Mouse (Mus musculus): ENCODE data around the gene Vmn2r88. TPM values are rescaled to one million over a fixed set of nuclear protein-coding genes. Genes with fewer than 3 reads are reported as not detected.
"Not testable (repeated sequence)": the region's sequence is repeated elsewhere in the genome, so short reads cannot be mapped to it uniquely, and the experiment has no call there.

Vmn2r88 gene
- total RNA-seq (2021): not detected
- long read RNA-seq, experiment 1: 0 reads
- long read RNA-seq, experiment 2: 0 reads

GRCm38 (mm10) chr14:51410520-51410919 lies at the start of gene Vmn2r88:
Gene Vmn2r88, plus strand, starts transcription at chr14:51410820.
- no peak for DNase-seq (ENCODE audit: low spot score)

GRCm38 (mm10) chr14:51361456-51361855 lies 49.2 kb upstream of the Vmn2r88 start, which contains the start of gene Gm7247:
Gene Gm7247, plus strand, starts transcription at chr14:51361756.
- no peak for DNase-seq (ENCODE audit: low spot score)

GRCm38 (mm10) chr14:51382805-51383204 lies 27.8 kb upstream of the Vmn2r88 start:
- DNase-seq (ENCODE audit: low spot score): no peak

- DNase-seq (ENCODE audit: low spot score): no peak
Observed at GRCm38 (mm10) chr14:51384351-51384750, 26.3 kb upstream of the Vmn2r88 start.

GRCm38 (mm10) chr14:51385741-51386140 lies 24.9 kb upstream of the Vmn2r88 start:
- DNase-seq (ENCODE audit: low spot score): no peak

- DNase-seq (ENCODE audit: low spot score): no peak
Observed at GRCm38 (mm10) chr14:51387768-51388167, 22.9 kb upstream of the Vmn2r88 start.

GRCm38 (mm10) chr14:51388222-51388621 lies 22.4 kb upstream of the Vmn2r88 start:
- DNase-seq (ENCODE audit: low spot score): no peak

GRCm38 (mm10) chr14:51423885-51424284 lies 13.3 kb downstream of the Vmn2r88 start:
- no peak for DNase-seq (ENCODE audit: low spot score)

GRCm38 (mm10) chr14:51430138-51430537 lies 19.5 kb downstream of the Vmn2r88 start:
- not testable (repeated sequence) for DNase-seq (ENCODE audit: low spot score)

GRCm38 (mm10) chr14:51434546-51434945 lies 23.9 kb downstream of the Vmn2r88 start:
- DNase-seq (ENCODE audit: low spot score): no peak

GRCm38 (mm10) chr14:51435020-51435419 lies 24.4 kb downstream of the Vmn2r88 start:
- no peak for DNase-seq (ENCODE audit: low spot score)

GRCm38 (mm10) chr14:51438955-51439354 lies 28.3 kb downstream of the Vmn2r88 start:
- DNase-seq (ENCODE audit: low spot score): no peak

- DNase-seq (ENCODE audit: low spot score): not testable (repeated sequence)
Observed at GRCm38 (mm10) chr14:51451557-51451956, 40.9 kb downstream of the Vmn2r88 start, which contains the start of gene Vmn2r89. Gene Vmn2r89, plus strand, starts transcription at chr14:51451857.

Other genes starting within 250 kb of the Vmn2r88 start
- gene Rnase2b, start 248.6 kb upstream of the Vmn2r88 start, total RNA-seq (2021): not detected
- gene Ang2, start 211.7 kb upstream of the Vmn2r88 start, total RNA-seq (2021): not detected
- gene Ear14, start 207.4 kb upstream of the Vmn2r88 start, total RNA-seq (2021): not detected
- gene Rnase2a, start 154.7 kb upstream of the Vmn2r88 start, total RNA-seq (2021): 1 to 10 TPM; 3.2 to 3.4 TPM
- not detected for gene Gm7247, start 49.1 kb upstream of the Vmn2r88 start, total RNA-seq (2021)
- gene Vmn2r89, start 41.0 kb downstream of the Vmn2r88 start, total RNA-seq (2021): not detected
- gene Gm5622, start 142.0 kb downstream of the Vmn2r88 start, total RNA-seq (2021): not detected
- gene Gm17175, start 163.2 kb downstream of the Vmn2r88 start, total RNA-seq (2021): not detected
- not detected for gene Gm17174, start 181.3 kb downstream of the Vmn2r88 start, total RNA-seq (2021)
- gene Gm17078, start 200.5 kb downstream of the Vmn2r88 start, total RNA-seq (2021): not detected
- gene Gm4181, start 224.8 kb downstream of the Vmn2r88 start, total RNA-seq (2021): not detected